25 mouse cellular contexts compared by ENCODE assay signal in genomic region chr15:90896480-90896879, GRCm38 (mm10).
A peak's percentile ranks its signal among the peaks of the same experiment; 100 is the strongest.
DNase-seq lines count a peak whose midpoint lies in the region; ATAC-seq and TF ChIP-seq lines count a peak whose summit lies in the region.
"Had no signal": no experiment of that assay in that cellular context is flagged by ENCODE, and none has a peak within 500 bp of the region (broad histone marks: within the 10 kb centered on the region; RNA-seq: fewer than 3 reads in every experiment).

No protein-coding gene starts in this region.

- no peak overlapping the region for H3K9ac ChIP-seq in liver, embryonic 14.5 days (replicated peaks)
- no peak overlapping the region for H3K9ac ChIP-seq in liver, embryonic 11.5 days (ENCODE audit: low read depth, low read length)
- no peak overlapping the region for H3K9ac ChIP-seq in lung, postnatal 0 days (replicated peaks; ENCODE audit: low read depth)
- no peak overlapping the region for H3K9ac ChIP-seq in liver, embryonic 16.5 days (ENCODE audit: low read depth, low read length)
- H3K9ac ChIP-seq: embryonic facial prominence, embryonic 12.5 days; embryonic facial prominence, embryonic 15.5 days; forebrain, postnatal 0 days; heart, embryonic 13.5 days; hindbrain, embryonic 12.5 days; hindbrain, embryonic 15.5 days had no signal

- H3K27me3 ChIP-seq in liver, embryonic 14.5 days (ENCODE audit: control insufficient read depth, insufficient read depth, low read length), result no peaks in the 10 kb centered on the region
- no peaks in the 10 kb centered on the region for H3K27me3 ChIP-seq in liver, embryonic 11.5 days (replicated peaks; ENCODE audit: control insufficient read depth, insufficient read depth, low read length)
- no peaks in the 10 kb centered on the region for H3K27me3 ChIP-seq in lung, postnatal 0 days (replicated peaks; ENCODE audit: insufficient read depth, low read length)
- no peaks in the 10 kb centered on the region for H3K27me3 ChIP-seq in liver, embryonic 16.5 days (ENCODE audit: control insufficient read depth, insufficient read depth, low read depth, low read length)
- H3K27me3 ChIP-seq: embryonic facial prominence, embryonic 12.5 days; embryonic facial prominence, embryonic 15.5 days; heart, embryonic 13.5 days; hindbrain, embryonic 12.5 days; hindbrain, embryonic 15.5 days had no signal

- DNase-seq in liver, embryonic 14.5 days (ENCODE audit: low read depth in 3 of 3, low spot score in 3 of 3), result no peak
- no peak for DNase-seq in liver, embryonic 11.5 days (ENCODE audit: low spot score)
- peak; percentile 10 for DNase-seq in lung, postnatal 0 days (ENCODE audit: low spot score)
- DNase-seq in lung, adult 18-20 months, result no peak
- no peak for DNase-seq in left cerebral cortex, adult 8-10 months (ENCODE audit: low spot score in 2 of 2)
- DNase-seq: adrenal gland, adult 2 months; adrenal gland, postnatal 14 days; cerebellum, adult 11 months; cerebellum, adult 2 months; cerebellum, adult 9-11 months; cerebellum, postnatal 25 days; forebrain, postnatal 0 days; gastrocnemius, adult 2 months; gastrocnemius, postnatal 14 days; heart, adult 2 months had no signal

- no peaks in the 10 kb centered on the region for H3K36me3 ChIP-seq in liver, embryonic 14.5 days (replicated peaks; ENCODE audit: control insufficient read depth, insufficient read depth, low read depth)
- no peaks in the 10 kb centered on the region for H3K36me3 ChIP-seq in liver, embryonic 11.5 days (ENCODE audit: control insufficient read depth, insufficient read depth, low read length)
- no peaks in the 10 kb centered on the region for H3K36me3 ChIP-seq in lung, postnatal 0 days (ENCODE audit: insufficient read depth, low read length)
- H3K36me3 ChIP-seq in liver, embryonic 16.5 days (ENCODE audit: control insufficient read depth, insufficient read depth), result no peaks in the 10 kb centered on the region
- H3K36me3 ChIP-seq: embryonic facial prominence, embryonic 12.5 days; embryonic facial prominence, embryonic 15.5 days; heart, embryonic 10.5 days; heart, embryonic 13.5 days; hindbrain, embryonic 12.5 days; hindbrain, embryonic 15.5 days had no signal

- 49% methylated on average over 9 of the region's 9 CpGs for WGBS in liver, embryonic 14.5 days (ENCODE audit: insufficient replicate concordance)
- 68% methylated on average over 9 of the region's 9 CpGs for WGBS in liver, embryonic 11.5 days
- 64% methylated on average over 9 of the region's 9 CpGs for WGBS in lung, postnatal 0 days
- 54% methylated on average over 9 of the region's 9 CpGs for WGBS in liver, embryonic 16.5 days (ENCODE audit: insufficient replicate concordance)

- no peak for TF ChIP-seq CTCF in liver, embryonic 14.5 days (IDR thresholded peaks at IDR 0.05; ENCODE audit: low read depth)
- no peak for TF ChIP-seq CTCF in lung, postnatal 0 days (IDR thresholded peaks at IDR 0.05)

- H3K4me1 ChIP-seq in liver, embryonic 14.5 days (replicated peaks; ENCODE audit: control insufficient read depth in 2 of 2, insufficient read depth in 2 of 2, low read length in 1 of 2), result no peaks in the 10 kb centered on the region
- H3K4me1 ChIP-seq in liver, embryonic 11.5 days (replicated peaks; ENCODE audit: control insufficient read depth, insufficient read depth, low read length), result no peaks in the 10 kb centered on the region
- H3K4me1 ChIP-seq in lung, postnatal 0 days (ENCODE audit: insufficient read depth, low read depth, low read length), result no peaks in the 10 kb centered on the region
- no peaks in the 10 kb centered on the region for H3K4me1 ChIP-seq in liver, embryonic 16.5 days (ENCODE audit: control insufficient read depth, low read depth, low read length)
- H3K4me1 ChIP-seq: embryonic facial prominence, embryonic 12.5 days; embryonic facial prominence, embryonic 15.5 days; heart, embryonic 10.5 days; heart, embryonic 13.5 days; hindbrain, embryonic 12.5 days; hindbrain, embryonic 15.5 days had no signal

- no peak for TF ChIP-seq EP300 in liver, embryonic 14.5 days (IDR thresholded peaks at IDR 0.05; ENCODE audit: low read depth)
- TF ChIP-seq EP300 in lung, postnatal 0 days (IDR thresholded peaks at IDR 0.05), result no peak

- H3K27ac ChIP-seq in liver, embryonic 14.5 days, result no peak overlapping the region
- no peak overlapping the region for H3K27ac ChIP-seq in liver, embryonic 11.5 days (ENCODE audit: low read depth, low read length)
- no peak overlapping the region for H3K27ac ChIP-seq in lung, postnatal 0 days (ENCODE audit: low read length)
- no peak overlapping the region for H3K27ac ChIP-seq in liver, embryonic 16.5 days (ENCODE audit: low read length)
- H3K27ac ChIP-seq: embryonic facial prominence, embryonic 12.5 days; embryonic facial prominence, embryonic 15.5 days; gastrocnemius, adult 2 months; heart, adult 2 months; heart, embryonic 10.5 days; heart, embryonic 13.5 days; hindbrain, embryonic 12.5 days; hindbrain, embryonic 15.5 days had no signal

- ATAC-seq in liver, embryonic 14.5 days (ENCODE audit: insufficient read depth), result peak; percentile 35; the same call in 1 of the 2 replicates
- ATAC-seq in liver, embryonic 11.5 days (replicated peaks; ENCODE audit: low FRiP score), result no peak
- ATAC-seq in lung, postnatal 0 days, result peak; percentile 47
- ATAC-seq in granulocyte monocyte progenitor cell, adult 5-6 weeks (replicated peaks; ENCODE audit: poor library complexity, severe bottlenecking), result peak; percentile 30; the same call in 1 of the 2 replicates
- peak; percentile 62 for ATAC-seq in liver, embryonic 16.5 days (ENCODE audit: low read depth)
- ATAC-seq: CD4-positive, CD25-positive, alpha-beta regulatory T cell, adult 4 months; forebrain, embryonic 14.5 days; forebrain, postnatal 0 days had no signal

- no peaks in the 10 kb centered on the region for H3K9me3 ChIP-seq in liver, embryonic 14.5 days (ENCODE audit: control insufficient read depth, low read length)
- no peaks in the 10 kb centered on the region for H3K9me3 ChIP-seq in liver, embryonic 11.5 days (ENCODE audit: control insufficient read depth, low read length)
- H3K9me3 ChIP-seq in lung, postnatal 0 days (ENCODE audit: low read length), result no peaks in the 10 kb centered on the region
- H3K9me3 ChIP-seq in liver, embryonic 16.5 days (replicated peaks; ENCODE audit: control insufficient read depth, low read length), result no peaks in the 10 kb centered on the region
- H3K9me3 ChIP-seq: embryonic facial prominence, embryonic 12.5 days; embryonic facial prominence, embryonic 15.5 days; heart, embryonic 10.5 days; heart, embryonic 13.5 days; hindbrain, embryonic 12.5 days; hindbrain, embryonic 15.5 days had no signal

- no peak overlapping the region for H3K4me3 ChIP-seq in liver, embryonic 14.5 days (ENCODE audit: insufficient read depth in 1 of 2, low read depth in 2 of 2, low read length in 2 of 2)
- H3K4me3 ChIP-seq in liver, embryonic 11.5 days (ENCODE audit: low read depth, low read length), result no peak overlapping the region
- H3K4me3 ChIP-seq in lung, postnatal 0 days (ENCODE audit: low read depth, low read length), result no peak overlapping the region
- H3K4me3 ChIP-seq in liver, embryonic 16.5 days (ENCODE audit: low read depth, low read length), result no peak overlapping the region
- H3K4me3 ChIP-seq: embryonic facial prominence, embryonic 12.5 days; embryonic facial prominence, embryonic 15.5 days; gastrocnemius, adult 2 months; heart, adult 2 months; heart, embryonic 10.5 days; heart, embryonic 13.5 days; hindbrain, embryonic 12.5 days; hindbrain, embryonic 15.5 days had no signal

- H3K4me2 ChIP-seq in liver, embryonic 14.5 days (ENCODE audit: low read depth), result no peak overlapping the region
- no peak overlapping the region for H3K4me2 ChIP-seq in liver, embryonic 11.5 days
- no peak overlapping the region for H3K4me2 ChIP-seq in lung, postnatal 0 days (replicated peaks; ENCODE audit: low read depth, low read length)
- no peak overlapping the region for H3K4me2 ChIP-seq in liver, embryonic 16.5 days (ENCODE audit: low read depth, low read length)
- H3K4me2 ChIP-seq: embryonic facial prominence, embryonic 12.5 days; embryonic facial prominence, embryonic 15.5 days; heart, embryonic 13.5 days; hindbrain, embryonic 12.5 days; hindbrain, embryonic 15.5 days had no signal
